Mouse (Mus musculus) myocyte (in vitro differentiated cells): ENCODE data around the gene Ccdc27.

Experiments
- E2F4 ChIP-seq: IDR thresholded peaks from one replicate; pipeline ENCODE4 v1.6.1; 2011; ENCODE audit warnings: mild to moderate bottlenecking, control low read depth, moderate library complexity; ENCODE audit not compliant: insufficient read depth
- MAX ChIP-seq: IDR thresholded peaks from one replicate; pipeline ENCODE4 v1.6.1; 2011; ENCODE audit warnings: low read depth, mild to moderate bottlenecking, control low read depth
- MYOD1 ChIP-seq, 3 experiments: IDR thresholded peaks; one replicate each; pipeline ENCODE4 v1.6.1; 2011; ENCODE audit warnings: control low read depth in 2 of 3, low read depth in 2 of 3, mild to moderate bottlenecking in 2 of 3, moderate library complexity in 1 of 3; ENCODE audit not compliant: insufficient read length in 2 of 3, control insufficient read depth in 1 of 3
- MYOG ChIP-seq, 3 experiments: IDR thresholded peaks; one replicate each; pipeline ENCODE4 v1.6.1; 2011; ENCODE audit warnings: control low read depth in 2 of 3, low read depth in 2 of 3, mild to moderate bottlenecking in 2 of 3; ENCODE audit not compliant: insufficient read length in 2 of 3, control insufficient read depth in 1 of 3, insufficient read depth in 1 of 3
- POLR2A ChIP-seq: IDR thresholded peaks from one replicate; pipeline ENCODE4 v1.6.1; 2011; ENCODE audit warnings: low read depth, mild to moderate bottlenecking, control low read depth, moderate library complexity; ENCODE audit not compliant: insufficient read length
- POLR2AphosphoS2 ChIP-seq: IDR thresholded peaks from one replicate; pipeline ENCODE4 v1.6.1; 2011; ENCODE audit warnings: low read depth, control low read depth; ENCODE audit not compliant: insufficient read length
- TCF12 ChIP-seq: IDR thresholded peaks from one replicate; pipeline ENCODE4 v1.6.1; 2011; ENCODE audit warnings: mild to moderate bottlenecking, control low read depth; ENCODE audit not compliant: poor library complexity, insufficient read depth, severe bottlenecking
- TCF3 ChIP-seq: IDR thresholded peaks from one replicate; pipeline ENCODE4 v1.6.1; 2011; ENCODE audit warnings: low read depth, control low read depth; ENCODE audit not compliant: insufficient read length
- USF1 ChIP-seq: IDR thresholded peaks from one replicate; pipeline ENCODE4 v1.6.1; 2011; ENCODE audit warnings: low read depth, mild to moderate bottlenecking, control low read depth, moderate library complexity

DNA sequence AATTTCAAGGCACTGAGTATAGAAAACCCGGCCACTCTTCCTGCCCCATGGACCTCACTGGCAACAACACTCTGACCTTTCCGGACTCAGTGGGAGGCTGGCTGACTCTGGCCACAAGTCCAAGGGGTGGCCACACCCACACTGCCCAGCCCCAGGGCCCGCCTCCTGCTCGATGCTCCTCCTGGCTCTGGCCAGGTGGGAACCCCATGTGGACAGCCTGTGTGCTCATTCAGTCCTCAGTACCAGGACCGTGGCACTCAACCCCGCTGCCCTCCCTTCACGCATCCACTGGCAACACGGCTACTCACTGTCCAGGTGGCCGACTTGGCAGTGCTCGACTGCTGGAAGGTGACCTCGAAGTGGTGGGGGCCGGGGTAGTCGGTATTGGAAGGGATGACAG, 38.5 kb upstream of the Ccdc27 start:
- TF ChIP-seq POLR2A (no peak), USF1 (no peak), MYOD1 (IDR thresholded peaks at IDR 0.05; ENCODE audit: control insufficient read depth in 1 of 3, insufficient read length in 2 of 3, low read depth in 2 of 3) (no peak), MAX (no peak), MYOG (IDR thresholded peaks at IDR 0.05; ENCODE audit: control insufficient read depth in 1 of 3, insufficient read depth in 1 of 3, insufficient read length in 2 of 3, low read depth in 2 of 3) (no peak), E2F4 (no peak), TCF3 (no peak), POLR2AphosphoS2 (no peak), TCF12 (no peak)
